Mouse (Mus musculus) B cell, adult 2 months (primary cell): ENCODE data around the gene Rpl18a.

Experiments used
- DNase-seq, 2 experiments: peaks; one replicate each; pipeline ENCODE4 v3.0.0; 2022

Gene Rpl18a

DNA sequence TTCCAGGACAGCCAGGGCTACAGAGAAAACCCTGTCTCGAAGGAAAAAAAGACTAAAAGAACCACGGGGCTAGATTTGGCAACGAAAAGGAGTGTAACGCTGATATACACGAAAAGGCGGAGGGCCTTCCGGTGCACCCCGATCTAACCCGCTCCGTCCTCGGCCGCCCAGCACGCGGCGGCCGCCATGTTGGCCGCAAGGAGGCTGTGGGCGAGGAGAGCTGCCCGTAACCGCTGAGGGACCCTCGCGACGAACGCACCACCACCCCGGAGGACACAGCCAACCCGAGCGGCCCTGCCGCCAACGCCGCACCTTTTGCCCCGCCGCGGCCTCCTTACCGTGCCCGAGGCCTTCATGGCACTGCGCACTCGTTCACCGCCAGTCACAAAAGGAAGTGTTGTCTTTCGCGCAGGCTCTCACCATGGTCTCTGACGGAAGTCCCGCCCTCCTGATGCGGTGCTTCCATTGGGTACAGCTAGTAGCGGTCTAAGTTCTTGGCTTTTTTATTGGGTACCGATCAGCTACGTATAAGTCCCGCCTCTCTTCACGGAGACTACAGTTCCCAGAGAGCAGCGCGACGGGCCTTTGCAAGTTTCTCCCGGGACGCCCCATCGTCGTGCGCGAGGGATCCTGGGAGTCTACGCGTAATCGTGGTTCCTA is at the start of gene Rpl18a:
Gene Rpl18a (minus strand): TSS at position 392 of the 660 bp plus-strand sequence.
- peak; percentile 92 to 93 for DNase-seq

GRCm38 (mm10) chr8:70943187-70943586 is 46.0 kb upstream of the Rpl18a start:
- DNase-seq, result no peak

GRCm38 (mm10) chr8:70941478-70941877 is 44.3 kb upstream of the Rpl18a start:
- DNase-seq, result peak; percentile 12 to 15

DNA sequence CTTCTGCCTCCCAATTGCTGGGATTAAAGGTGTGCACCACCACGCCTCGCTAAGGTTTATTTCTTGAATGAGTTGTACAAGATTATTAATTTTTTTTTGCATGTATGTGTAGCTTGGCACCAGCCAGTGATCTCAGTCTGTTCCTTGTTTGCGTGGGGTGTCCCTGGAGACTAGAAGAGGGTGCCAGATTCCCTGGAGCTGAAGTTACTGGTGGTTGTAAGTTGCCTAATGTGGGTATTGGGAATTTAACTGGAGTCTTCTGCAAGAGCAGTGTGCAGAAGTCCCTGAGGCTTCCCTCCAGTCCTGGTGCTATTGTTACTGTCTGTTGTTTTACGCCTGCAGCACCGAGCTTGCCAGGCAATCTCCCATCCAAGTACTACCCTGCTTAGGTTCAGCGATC is 40.0 kb upstream of the Rpl18a start:
- DNase-seq, result no peak

- DNase-seq, result no peak
Measured at GRCm38 (mm10) chr8:70934786-70935185, 37.6 kb upstream of the Rpl18a start.

- no peak for DNase-seq
Measured at GRCm38 (mm10) chr8:70933036-70933435, 35.8 kb upstream of the Rpl18a start.

- DNase-seq, result no peak
Measured at GRCm38 (mm10) chr8:70931731-70932130, 34.5 kb upstream of the Rpl18a start.

DNA sequence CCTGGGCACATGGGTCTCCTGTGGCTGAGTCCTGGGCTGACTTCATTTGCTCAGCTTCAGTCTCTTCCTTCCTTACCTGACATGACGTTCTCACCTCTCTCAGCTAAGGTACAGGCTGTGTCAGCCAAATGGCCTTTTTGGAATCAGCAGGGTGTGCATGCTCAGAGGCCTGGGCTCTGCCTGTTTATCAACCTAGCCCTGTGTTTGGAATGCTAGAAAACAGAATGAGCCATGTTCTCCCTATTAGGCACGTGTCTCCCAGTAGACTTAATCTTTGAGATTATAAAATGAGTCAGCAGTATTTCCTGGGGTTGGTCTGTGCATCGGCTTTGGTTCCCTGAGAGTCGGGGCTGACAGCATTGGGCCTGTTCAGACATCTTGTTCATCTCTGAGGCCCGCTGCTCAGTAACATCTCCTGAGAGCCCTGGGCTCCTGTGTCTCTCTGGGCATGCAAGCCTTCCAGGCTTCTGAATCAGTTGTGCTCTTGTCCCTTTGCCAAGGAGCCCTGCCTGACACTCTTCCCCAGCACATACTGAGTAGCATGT is 31.6 kb upstream of the Rpl18a start:
- DNase-seq, result no peak

GRCm38 (mm10) chr8:70928096-70928495 is 30.9 kb upstream of the Rpl18a start:
- no peak for DNase-seq

GRCm38 (mm10) chr8:70926396-70926795 is 29.2 kb upstream of the Rpl18a start:
- DNase-seq, result no peak

DNA sequence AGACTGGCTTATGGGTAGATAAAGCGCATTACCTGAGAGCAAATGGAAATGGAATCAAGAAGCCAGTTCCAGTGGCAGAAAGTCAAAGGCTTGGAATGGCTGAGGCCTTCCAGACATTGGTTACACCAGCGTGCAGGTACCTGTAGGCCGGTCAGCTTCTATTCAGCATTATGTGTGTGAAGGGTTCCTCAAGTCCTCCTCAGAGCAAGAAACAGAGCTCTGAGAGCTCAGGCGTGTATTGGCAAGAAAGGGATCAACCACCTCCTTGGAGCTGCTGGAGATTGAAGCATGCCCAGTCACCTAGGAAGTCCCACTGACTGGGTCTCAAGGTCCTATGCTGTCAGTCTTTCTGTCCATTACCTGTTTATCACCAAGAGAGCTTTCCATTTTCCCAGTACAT is 28.5 kb upstream of the Rpl18a start:
- DNase-seq, result no peak

- DNase-seq, result no peak
Measured at GRCm38 (mm10) chr8:70924151-70924550, 26.9 kb upstream of the Rpl18a start.

DNA sequence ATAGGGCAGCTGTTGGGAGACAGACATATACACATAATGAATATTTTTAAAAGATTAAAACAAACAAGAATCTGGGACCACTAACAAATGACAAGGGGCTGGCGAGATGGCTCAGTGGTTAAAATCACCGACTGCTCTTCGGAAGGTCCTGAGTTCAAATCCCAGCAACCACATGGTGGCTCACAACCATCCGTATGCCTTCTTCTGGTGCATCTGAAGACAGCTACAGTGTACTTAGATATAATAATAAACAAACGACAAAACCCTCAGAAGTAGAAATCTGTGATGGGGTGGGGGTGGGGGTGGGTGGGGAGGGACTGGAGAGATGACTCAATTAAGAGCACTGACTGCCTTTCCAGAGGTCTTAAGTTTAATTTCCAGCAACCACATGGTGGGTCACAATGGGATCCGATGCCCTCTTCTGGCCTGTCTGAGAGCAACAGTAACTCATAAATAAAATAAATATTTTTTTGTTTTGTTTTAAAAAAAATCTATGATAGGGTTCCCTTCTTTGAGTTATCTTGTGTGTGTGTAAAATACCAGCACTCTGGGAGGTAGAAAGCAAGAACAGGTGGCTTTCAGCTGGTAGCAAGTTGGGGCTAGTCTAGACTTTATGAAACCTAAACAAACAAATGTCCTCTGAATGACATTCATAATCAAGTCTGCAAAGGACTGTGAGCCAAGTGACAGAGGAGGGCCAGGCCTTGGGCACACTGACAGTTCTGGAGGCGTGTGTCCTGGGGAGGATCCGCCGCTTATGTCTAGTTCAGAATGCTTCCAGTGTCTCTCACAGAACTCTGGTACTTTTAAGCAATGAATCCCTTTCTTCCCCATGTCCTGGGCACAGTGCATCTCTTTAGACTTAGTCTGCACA is 23.1 kb upstream of the Rpl18a start:
- DNase-seq, result no peak

DNA sequence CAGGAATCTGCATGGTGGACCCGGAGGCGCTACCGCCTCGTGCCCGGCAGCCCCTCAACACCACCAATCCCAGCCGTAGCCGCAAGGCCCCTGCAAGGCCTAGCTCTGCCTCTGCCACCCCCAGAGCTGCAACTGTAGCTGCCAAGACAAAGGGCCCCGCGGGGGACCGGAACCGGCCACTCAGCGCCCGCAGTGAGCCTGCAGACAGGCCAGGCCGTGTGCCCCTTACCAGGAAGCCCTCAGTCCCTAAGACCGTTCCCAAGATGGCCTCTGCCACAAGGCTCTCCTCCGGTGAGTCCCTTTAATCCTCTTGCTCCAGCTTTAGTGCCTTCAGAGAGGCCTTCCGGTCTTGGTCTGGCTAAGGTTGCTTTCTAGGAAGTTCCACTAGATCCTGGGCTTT is 17.5 kb upstream of the Rpl18a start:
- DNase-seq, result no peak

- no peak for DNase-seq
Measured at GRCm38 (mm10) chr8:70913523-70913922, 16.3 kb upstream of the Rpl18a start.

DNA sequence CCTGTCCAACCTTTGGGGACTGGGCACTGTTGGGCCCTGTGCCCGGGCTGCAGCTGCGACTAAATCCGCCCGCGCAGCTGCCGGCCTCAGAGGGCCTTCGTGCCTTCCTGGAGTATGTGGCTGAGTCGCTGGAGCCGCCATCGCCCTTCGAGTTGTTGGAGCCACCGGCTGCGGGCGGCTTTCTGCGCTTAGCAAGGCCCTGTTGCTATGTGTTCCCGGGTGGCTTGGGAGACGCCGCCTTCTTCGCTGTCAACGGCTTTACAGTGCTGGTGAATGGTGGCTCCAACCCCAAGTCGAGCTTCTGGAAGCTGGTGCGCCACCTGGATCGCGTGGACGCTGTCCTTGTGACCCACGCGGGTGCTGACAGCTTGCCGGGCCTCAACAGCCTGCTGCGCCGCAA is 15.7 kb upstream of the Rpl18a start:
- DNase-seq, result no peak

- DNase-seq, result peak in 1 of 2 experiments; percentile 17
Measured at GRCm38 (mm10) chr8:70911596-70911995, 14.4 kb upstream of the Rpl18a start.

GRCm38 (mm10) chr8:70907518-70907917 is 10.3 kb upstream of the Rpl18a start:
- DNase-seq, result no peak

- DNase-seq, result peak; percentile 83 to 84
Measured at GRCm38 (mm10) chr8:70905831-70906736, 8.9 kb upstream of the Rpl18a start, which contains the start of gene Map1s. Gene Map1s (plus strand): TSS chr8:70905932.

GRCm38 (mm10) chr8:70905463-70905830 is 8.2 kb upstream of the Rpl18a start:
- DNase-seq, result no peak

DNA sequence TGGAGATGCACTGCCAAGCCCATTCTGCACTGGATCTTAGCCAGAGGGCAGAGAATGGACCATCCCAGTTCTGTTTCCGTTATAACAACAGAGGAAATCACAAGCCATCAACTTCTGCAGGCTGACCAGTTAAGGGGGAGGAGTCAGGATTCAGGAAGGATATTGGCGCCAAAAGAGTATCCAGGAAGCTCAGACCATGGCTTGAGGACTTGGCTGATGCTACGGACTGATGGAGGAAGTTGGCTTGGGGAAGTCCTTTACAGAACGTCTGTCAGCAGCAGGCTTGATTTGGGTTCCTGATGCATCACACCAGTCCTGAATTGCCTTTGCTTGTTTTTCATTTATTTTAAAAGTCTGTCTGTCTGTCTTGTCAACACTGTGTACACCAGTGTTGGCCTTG is 7.3 kb upstream of the Rpl18a start:
- DNase-seq, result peak in 1 of 2 experiments; percentile 20

DNA sequence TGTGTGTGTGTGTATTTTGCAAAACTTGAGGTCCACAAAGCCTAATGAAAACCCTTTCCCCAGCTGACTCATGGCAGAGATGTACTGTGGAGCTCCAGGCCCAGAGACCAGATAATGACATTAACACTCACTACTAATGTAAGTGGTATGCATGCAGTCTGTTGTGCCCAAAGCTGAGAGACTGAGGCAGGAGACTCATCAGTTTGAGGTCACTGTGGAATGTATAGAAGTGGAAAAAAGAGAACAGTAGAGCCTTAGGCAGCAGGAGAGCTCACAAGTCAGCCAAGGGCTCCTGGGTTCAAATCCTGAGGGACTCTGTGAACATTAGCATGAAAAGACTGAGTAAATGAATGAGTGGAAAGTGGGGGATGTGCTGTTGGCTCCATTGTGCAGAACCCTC is 6.4 kb upstream of the Rpl18a start:
- no peak for DNase-seq

- DNase-seq, result no peak
Measured at GRCm38 (mm10) chr8:70903112-70903511, 5.9 kb upstream of the Rpl18a start.
